Mouse (Mus musculus): ENCODE results near the gene Retreg3. TPM values are rescaled to one million over a fixed set of nuclear protein-coding genes. Genes with fewer than 3 reads are reported as not detected.

The Retreg3 gene
- 36.3 TPM for polyA plus RNA-seq (2014; fragmentation: Illumina TruSeq; extraction: RNeasy Lipid Tissue Mini Kit (QIAGEN cat#74804); ENCODE audit: insufficient read depth, low read depth, low replicate concordance)

GRCm38 (mm10) chr11:101119761-101120544, at the start of gene Retreg3, which contains the start of gene Tubg1:
Retreg3 (minus strand) TSS chr11:101119893.
Tubg1 (plus strand) TSS chr11:101119938.

GRCm38 (mm10) chr11:101155728-101156371, 36.2 kb upstream of the Retreg3 start, which contains the start of gene Tubg2:
Tubg2 (plus strand) TSS chr11:101155907.

GRCm38 (mm10) chr11:101095314-101096024, 24.2 kb downstream of the Retreg3 start, which contains the start of gene Psmc3ip:
Psmc3ip (minus strand) TSS chr11:101095436.

GRCm38 (mm10) chr11:101086756-101087681, 32.7 kb downstream of the Retreg3 start, which contains the start of gene Mlx:
Mlx (plus strand) TSS chr11:101087277.

GRCm38 (mm10) chr11:101082208-101083082, 37.2 kb downstream of the Retreg3 start, which contains the start of gene Coasy:
Coasy (plus strand) TSS chr11:101082565.

GRCm38 (mm10) chr11:101078121-101078520, 41.6 kb downstream of the Retreg3 start, which contains the start of gene Hsd17b1:
Hsd17b1 (plus strand) TSS chr11:101078411.

GRCm38 (mm10) chr11:101069391-101070188, 50.1 kb downstream of the Retreg3 start, which contains the start of gene Naglu:
Naglu (plus strand) TSS chr11:101070012.

Other genes with a start within 250 kb of the Retreg3 start
- 49.6 TPM for gene Stat3, start 180.4 kb downstream of the Retreg3 start, polyA plus RNA-seq (2014; fragmentation: Illumina TruSeq; extraction: RNeasy Lipid Tissue Mini Kit (QIAGEN cat#74804); ENCODE audit: insufficient read depth, low read depth, low replicate concordance)
- gene Cavin1, start 149.0 kb downstream of the Retreg3 start, polyA plus RNA-seq (2014; fragmentation: Illumina TruSeq; extraction: RNeasy Lipid Tissue Mini Kit (QIAGEN cat#74804); ENCODE audit: insufficient read depth, low read depth, low replicate concordance), result 204 TPM
- gene Atp6v0a1, start 110.4 kb downstream of the Retreg3 start, polyA plus RNA-seq (2014; fragmentation: Illumina TruSeq; extraction: RNeasy Lipid Tissue Mini Kit (QIAGEN cat#74804); ENCODE audit: insufficient read depth, low read depth, low replicate concordance), result 24.3 TPM
- gene Naglu, start 49.9 kb downstream of the Retreg3 start, polyA plus RNA-seq (2014; fragmentation: Illumina TruSeq; extraction: RNeasy Lipid Tissue Mini Kit (QIAGEN cat#74804); ENCODE audit: insufficient read depth, low read depth, low replicate concordance), result 10.0 TPM
- gene Hsd17b1, start 41.5 kb downstream of the Retreg3 start, polyA plus RNA-seq (2014; fragmentation: Illumina TruSeq; extraction: RNeasy Lipid Tissue Mini Kit (QIAGEN cat#74804); ENCODE audit: insufficient read depth, low read depth, low replicate concordance), result 0.35 TPM
- 19.9 TPM for gene Coasy, start 37.3 kb downstream of the Retreg3 start, polyA plus RNA-seq (2014; fragmentation: Illumina TruSeq; extraction: RNeasy Lipid Tissue Mini Kit (QIAGEN cat#74804); ENCODE audit: insufficient read depth, low read depth, low replicate concordance)
- gene Mlx, start 32.6 kb downstream of the Retreg3 start, polyA plus RNA-seq (2014; fragmentation: Illumina TruSeq; extraction: RNeasy Lipid Tissue Mini Kit (QIAGEN cat#74804); ENCODE audit: insufficient read depth, low read depth, low replicate concordance), result 33.0 TPM
- gene Psmc3ip, start 24.5 kb downstream of the Retreg3 start, polyA plus RNA-seq (2014; fragmentation: Illumina TruSeq; extraction: RNeasy Lipid Tissue Mini Kit (QIAGEN cat#74804); ENCODE audit: insufficient read depth, low read depth, low replicate concordance), result 6.5 TPM
- 16.8 TPM for gene Tubg1, start within 50 bp of the Retreg3 start, polyA plus RNA-seq (2014; fragmentation: Illumina TruSeq; extraction: RNeasy Lipid Tissue Mini Kit (QIAGEN cat#74804); ENCODE audit: insufficient read depth, low read depth, low replicate concordance)
- gene Tubg2, start 36.0 kb upstream of the Retreg3 start, polyA plus RNA-seq (2014; fragmentation: Illumina TruSeq; extraction: RNeasy Lipid Tissue Mini Kit (QIAGEN cat#74804); ENCODE audit: insufficient read depth, low read depth, low replicate concordance), result 1.1 TPM
- 0.62 TPM for gene Cntnap1, start 50.6 kb upstream of the Retreg3 start, polyA plus RNA-seq (2014; fragmentation: Illumina TruSeq; extraction: RNeasy Lipid Tissue Mini Kit (QIAGEN cat#74804); ENCODE audit: insufficient read depth, low read depth, low replicate concordance)
- 10.0 TPM for gene Plekhh3, start 51.5 kb upstream of the Retreg3 start, polyA plus RNA-seq (2014; fragmentation: Illumina TruSeq; extraction: RNeasy Lipid Tissue Mini Kit (QIAGEN cat#74804); ENCODE audit: insufficient read depth, low read depth, low replicate concordance)
- 0.13 TPM for gene Ccr10, start 55.5 kb upstream of the Retreg3 start, polyA plus RNA-seq (2014; fragmentation: Illumina TruSeq; extraction: RNeasy Lipid Tissue Mini Kit (QIAGEN cat#74804); ENCODE audit: insufficient read depth, low read depth, low replicate concordance)
- gene Ezh1, start 106.6 kb upstream of the Retreg3 start, polyA plus RNA-seq (2014; fragmentation: Illumina TruSeq; extraction: RNeasy Lipid Tissue Mini Kit (QIAGEN cat#74804); ENCODE audit: insufficient read depth, low read depth, low replicate concordance), result 23.4 TPM
- 682 TPM for gene Ramp2, start 126.1 kb upstream of the Retreg3 start, polyA plus RNA-seq (2014; fragmentation: Illumina TruSeq; extraction: RNeasy Lipid Tissue Mini Kit (QIAGEN cat#74804); ENCODE audit: insufficient read depth, low read depth, low replicate concordance)
- 121 TPM for gene Vps25, start 133.8 kb upstream of the Retreg3 start, polyA plus RNA-seq (2014; fragmentation: Illumina TruSeq; extraction: RNeasy Lipid Tissue Mini Kit (QIAGEN cat#74804); ENCODE audit: insufficient read depth, low read depth, low replicate concordance)
- gene Wnk4, start 140.7 kb upstream of the Retreg3 start, polyA plus RNA-seq (2014; fragmentation: Illumina TruSeq; extraction: RNeasy Lipid Tissue Mini Kit (QIAGEN cat#74804); ENCODE audit: insufficient read depth, low read depth, low replicate concordance), result 9.4 TPM
- 0.25 TPM for gene Cntd1, start 159.1 kb upstream of the Retreg3 start, polyA plus RNA-seq (2014; fragmentation: Illumina TruSeq; extraction: RNeasy Lipid Tissue Mini Kit (QIAGEN cat#74804); ENCODE audit: insufficient read depth, low read depth, low replicate concordance)
- 157 TPM for gene Coa3, start 159.2 kb upstream of the Retreg3 start, polyA plus RNA-seq (2014; fragmentation: Illumina TruSeq; extraction: RNeasy Lipid Tissue Mini Kit (QIAGEN cat#74804); ENCODE audit: insufficient read depth, low read depth, low replicate concordance)
- 89.2 TPM for gene Becn1, start 182.4 kb upstream of the Retreg3 start, polyA plus RNA-seq (2014; fragmentation: Illumina TruSeq; extraction: RNeasy Lipid Tissue Mini Kit (QIAGEN cat#74804); ENCODE audit: insufficient read depth, low read depth, low replicate concordance)
- 33.8 TPM for gene Psme3, start 196.3 kb upstream of the Retreg3 start, polyA plus RNA-seq (2014; fragmentation: Illumina TruSeq; extraction: RNeasy Lipid Tissue Mini Kit (QIAGEN cat#74804); ENCODE audit: insufficient read depth, low read depth, low replicate concordance)
- gene Aoc2, start 205.2 kb upstream of the Retreg3 start, polyA plus RNA-seq (2014; fragmentation: Illumina TruSeq; extraction: RNeasy Lipid Tissue Mini Kit (QIAGEN cat#74804); ENCODE audit: insufficient read depth, low read depth, low replicate concordance), result 0.70 TPM
- gene Aoc3, start 210.7 kb upstream of the Retreg3 start, polyA plus RNA-seq (2014; fragmentation: Illumina TruSeq; extraction: RNeasy Lipid Tissue Mini Kit (QIAGEN cat#74804); ENCODE audit: insufficient read depth, low read depth, low replicate concordance), result 4.7 TPM
- not detected for gene G6pc, start 247.7 kb upstream of the Retreg3 start, polyA plus RNA-seq (2014; fragmentation: Illumina TruSeq; extraction: RNeasy Lipid Tissue Mini Kit (QIAGEN cat#74804); ENCODE audit: insufficient read depth, low read depth, low replicate concordance)